Mouse (Mus musculus) spleen, adult 2 months (tissue): ENCODE measurements around the gene Gtpbp4. TPM values are rescaled to one million over a fixed set of nuclear protein-coding genes. Genes with fewer than 3 reads are reported as not detected.
"Not testable (repeated sequence)": the region's sequence is repeated elsewhere in the genome, so short reads cannot be mapped to it uniquely, and the experiment has no call there.

Experiments
- DNase-seq, 2 experiments: peaks; one replicate each; pipeline versions ENCODE4 v3.0.0 to v3.0.0-alpha.2; 2012 to 2021; ENCODE audit warnings: low spot score in 2 of 2, low read depth in 1 of 2
- H3K27ac ChIP-seq: fragments of 200-500 bp; 2 replicates; pipeline ENCODE4 v1.5.1; 2012; ENCODE audit warnings: low read length, inconsistent platforms; ENCODE audit not compliant: insufficient read depth
- H3K27me3 ChIP-seq: fragments of 200-500 bp; 2 replicates; pipeline ENCODE4 v1.6.1; 2012; ENCODE audit warnings: mild to moderate bottlenecking, moderate library complexity, low read length, inconsistent platforms; ENCODE audit not compliant: control insufficient read depth, insufficient read depth
- H3K36me3 ChIP-seq: fragments of 200-500 bp; 2 replicates; pipeline ENCODE4 v1.6.1; 2012; ENCODE audit warnings: mild to moderate bottlenecking, low read length, inconsistent platforms; ENCODE audit not compliant: control insufficient read depth, insufficient read depth
- H3K4me1 ChIP-seq: fragments of 200-500 bp; 2 replicates; pipeline ENCODE4 v1.6.1; 2011; ENCODE audit warnings: inconsistent platforms; ENCODE audit not compliant: control insufficient read depth, insufficient read depth, insufficient read length
- H3K4me3 ChIP-seq: fragments of 200-500 bp; 2 replicates; pipeline ENCODE4 v1.5.1; 2011; ENCODE audit warnings: mild to moderate bottlenecking, inconsistent platforms; ENCODE audit not compliant: insufficient read depth, insufficient read length; ENCODE audit errors: extremely low read depth
- CTCF ChIP-seq: fragments of 200-500 bp; IDR thresholded peaks from 2 replicates; pipeline ENCODE4 v1.5.1; 2011; ENCODE audit warnings: mild to moderate bottlenecking, inconsistent platforms; ENCODE audit not compliant: insufficient read depth, insufficient read length, insufficient replicate concordance; ENCODE audit errors: extremely low read depth
- POLR2A ChIP-seq: fragments of 200-500 bp; IDR thresholded peaks from 2 replicates; pipeline ENCODE4 v1.6.1; 2011; ENCODE audit warnings: low read depth, low read length, inconsistent platforms
- WGBS: fragments of 180-500 bp; shearing (Covaris S2); methylation state at CpG from one replicate; pipeline ENCODE4 v1.1.7; 2018; 5-methylcytosine and 5-hydroxymethylcytosine counted together
- polyA plus RNA-seq: library from polyadenylated mRNA; depleted of rRNA; stranded (reverse); fragments of >200 nt; gene quantifications from 2 replicates; pipeline ENCODE4 v1.2.3, GENCODE M21; 2012

Gtpbp4 gene
- polyA plus RNA-seq, 1 experiment = 6.3 TPM

DNA sequence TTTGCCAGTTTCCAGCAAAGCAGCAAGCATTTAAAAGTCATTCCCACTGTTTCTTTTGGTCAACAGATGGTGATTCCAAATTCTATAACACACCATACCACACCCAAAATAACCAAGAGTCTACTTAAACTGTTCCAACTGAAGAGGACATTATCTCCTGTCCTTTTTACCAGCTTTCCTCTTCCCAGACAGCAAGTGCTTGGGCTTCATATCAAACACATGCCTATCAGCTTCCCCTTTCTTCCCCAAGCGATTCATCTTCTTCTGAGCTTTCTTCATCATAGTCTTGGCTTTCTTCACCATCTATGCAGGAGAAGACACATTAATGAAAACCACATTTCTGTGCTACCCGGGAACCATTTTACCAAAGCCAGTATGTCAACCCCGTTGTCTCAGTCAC is 22.9 kb downstream of the Gtpbp4 start:
- Histone ChIP-seq H3K27me3 (no peaks in the 10 kb centered on the region), H3K36me3 (peaks cover 49% of the 10 kb centered on the region), H3K4me3 (no peak overlapping the region), H3K4me1 (no peaks in the 10 kb centered on the region), H3K27ac (no peak overlapping the region)
- WGBS = 83% methylated on average over 3 of the region's 3 CpGs
- TF ChIP-seq CTCF (no peak), POLR2A (no peak)
- DNase-seq = no peak

DNA sequence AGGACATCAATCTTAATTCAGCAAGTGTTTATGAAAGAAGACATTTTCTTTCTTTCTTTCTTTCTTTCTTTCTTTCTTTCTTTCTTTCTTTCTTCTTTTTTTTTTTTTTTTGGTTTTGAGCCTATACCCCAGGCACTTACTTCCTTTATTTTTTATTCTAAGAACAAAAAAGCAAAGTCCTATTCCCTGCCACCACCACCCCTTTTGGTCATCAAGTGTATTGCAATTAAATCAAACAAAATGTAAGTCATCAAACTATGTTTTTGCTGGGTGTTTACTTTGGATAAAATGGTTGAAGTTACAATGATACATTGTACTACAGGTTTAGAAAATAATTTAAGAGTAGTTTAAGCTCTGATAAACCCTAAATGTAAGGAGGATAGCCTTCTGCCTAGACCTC is 23.5 kb downstream of the Gtpbp4 start:
- no peak for DNase-seq
- Histone ChIP-seq H3K27ac (no peak overlapping the region), H3K27me3 (no peaks in the 10 kb centered on the region), H3K4me3 (no peak overlapping the region), H3K36me3 (peaks cover 45% of the 10 kb centered on the region), H3K4me1 (no peaks in the 10 kb centered on the region)
- TF ChIP-seq CTCF (no peak), POLR2A (no peak)

DNA sequence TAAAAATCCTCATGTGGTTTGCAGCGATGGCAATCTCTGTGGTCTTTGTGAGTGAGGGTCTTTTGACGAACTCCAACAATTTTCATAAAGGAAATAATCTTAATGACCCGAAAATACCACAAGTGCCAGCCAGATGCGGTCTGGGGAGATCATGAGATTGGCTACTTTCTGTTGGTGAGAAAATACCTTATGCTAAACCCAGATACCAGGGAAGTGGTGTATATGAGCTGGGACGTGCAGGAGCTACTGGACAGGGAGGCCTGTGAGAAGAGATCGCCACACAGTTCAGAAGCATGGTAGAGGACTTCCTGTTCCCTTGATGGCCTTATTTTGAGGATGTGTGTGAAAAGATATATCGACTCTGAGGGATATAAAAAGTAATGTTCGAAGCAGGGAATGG is 28.1 kb downstream of the Gtpbp4 start:
- no peak for DNase-seq
- TF ChIP-seq POLR2A (no peak), CTCF (no peak)
- Histone ChIP-seq H3K36me3 (peaks cover 9% of the 10 kb centered on the region), H3K27ac (no peak overlapping the region), H3K4me3 (no peak overlapping the region), H3K27me3 (no peaks in the 10 kb centered on the region), H3K4me1 (no peaks in the 10 kb centered on the region)
- 88% methylated on average over 8 of the region's 8 CpGs for WGBS

DNA sequence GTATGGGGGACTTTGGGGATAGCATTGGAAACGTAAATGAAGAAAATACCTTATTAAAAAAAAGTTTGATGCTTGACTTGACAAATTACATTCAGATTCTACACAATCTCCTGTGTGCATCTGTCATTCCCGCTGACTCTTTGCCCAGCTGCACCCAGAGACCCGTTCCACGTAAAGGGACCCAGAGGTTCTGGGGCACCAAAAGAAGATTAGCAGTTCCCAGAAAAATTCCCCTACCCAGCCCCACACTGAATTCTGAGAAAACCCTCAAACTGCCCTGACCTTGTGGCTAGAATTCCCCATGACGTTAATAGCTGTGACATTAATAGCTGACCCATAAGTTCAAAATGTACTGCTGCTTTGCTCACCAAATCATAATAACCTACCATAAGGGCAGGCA is 30.7 kb downstream of the Gtpbp4 start:
- 77% methylated on average over 5 of the region's 5 CpGs for WGBS
- H3K27ac ChIP-seq = no peak overlapping the region
- H3K36me3 ChIP-seq = peaks cover 2% of the 10 kb centered on the region; the same call in 1 of the 2 replicates
- no peak for DNase-seq
- H3K27me3 ChIP-seq = no peaks in the 10 kb centered on the region
- no peaks in the 10 kb centered on the region for H3K4me1 ChIP-seq
- TF ChIP-seq POLR2A (no peak), CTCF (no peak)
- no peak overlapping the region for H3K4me3 ChIP-seq

DNA sequence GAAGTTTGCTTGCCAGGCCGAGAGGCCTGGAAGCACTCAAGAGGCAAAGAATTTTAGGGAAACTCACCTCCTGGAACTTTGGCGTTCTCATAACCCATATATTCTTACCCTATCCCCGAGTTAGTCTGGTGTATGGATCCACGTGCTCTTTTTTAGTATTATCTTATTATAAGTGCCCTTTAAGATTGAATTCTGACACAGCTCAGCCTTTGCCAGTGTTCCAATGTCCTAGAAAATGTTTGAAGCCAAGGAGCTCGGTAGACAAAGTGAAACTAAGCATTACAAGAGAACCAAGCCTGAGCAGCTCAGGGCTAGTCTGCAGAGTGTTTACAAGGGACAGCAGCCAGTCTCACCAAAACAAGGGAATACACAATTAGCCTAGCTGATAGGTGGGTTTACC is 33.6 kb downstream of the Gtpbp4 start:
- not testable (repeated sequence) for H3K27ac ChIP-seq, H3K4me1 ChIP-seq, H3K4me3 ChIP-seq, DNase-seq, H3K36me3 ChIP-seq, H3K27me3 ChIP-seq
- 62% methylated on average over 5 of the region's 5 CpGs for WGBS

DNA sequence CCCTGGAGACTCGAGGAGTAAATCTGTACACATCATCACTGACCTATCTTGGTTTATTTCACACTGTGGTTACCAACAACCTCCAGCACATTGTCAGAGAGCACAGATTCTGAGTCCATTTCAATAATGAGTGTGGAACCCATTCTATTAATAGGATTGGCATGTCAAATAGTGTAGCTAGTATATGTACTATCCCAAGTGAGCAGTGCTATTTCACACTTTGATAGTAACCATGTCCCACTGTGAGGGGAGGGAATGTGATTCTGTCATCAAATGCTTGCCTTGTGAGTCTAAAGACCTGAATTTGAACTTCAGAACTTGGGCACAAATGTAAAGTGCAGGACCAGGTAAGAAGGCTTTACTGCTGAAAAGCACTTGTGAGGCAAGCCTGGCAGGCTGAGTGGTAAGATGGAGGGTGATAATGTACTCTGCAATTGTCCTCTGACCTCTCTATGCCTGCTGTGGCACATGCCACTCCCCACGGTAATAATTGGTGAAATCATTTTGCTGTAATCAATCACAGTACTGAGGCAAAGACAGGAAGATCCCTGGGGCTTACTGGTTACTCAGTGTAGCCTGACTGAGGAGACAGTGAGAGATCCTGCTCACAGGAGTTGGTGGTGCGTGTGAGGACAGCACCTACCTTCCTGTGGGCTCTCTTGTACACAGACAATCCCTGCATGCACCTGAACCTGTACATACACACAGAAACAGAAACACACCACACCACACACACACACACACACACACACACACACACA is 34.6 kb downstream of the Gtpbp4 start:
- H3K27ac ChIP-seq, H3K36me3 ChIP-seq, H3K27me3 ChIP-seq, DNase-seq, H3K4me1 ChIP-seq, H3K4me3 ChIP-seq: not testable (repeated sequence)
- WGBS = 91% methylated on average over 3 of the region's 3 CpGs

DNA sequence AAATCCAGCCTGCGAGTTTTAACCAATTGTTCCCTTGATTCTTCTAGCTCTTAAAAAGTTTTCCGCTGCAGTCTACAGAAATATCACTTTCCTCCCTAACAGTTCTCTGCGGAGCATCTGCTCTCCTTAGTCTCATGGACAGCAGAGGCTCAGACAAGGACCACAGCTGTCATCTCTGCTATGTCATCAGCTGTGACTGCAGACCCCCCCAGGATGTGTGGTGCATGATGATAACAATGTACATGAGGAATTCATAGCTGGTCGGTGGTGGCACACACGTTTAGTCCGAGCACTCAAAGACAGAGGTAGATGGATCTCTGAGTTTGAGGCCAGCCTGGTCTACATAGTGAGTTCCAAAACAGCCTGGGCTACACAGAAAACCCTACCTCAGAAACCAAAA is 36.3 kb downstream of the Gtpbp4 start:
- H3K36me3 ChIP-seq, H3K27ac ChIP-seq, H3K4me3 ChIP-seq, H3K4me1 ChIP-seq, H3K27me3 ChIP-seq, DNase-seq: not testable (repeated sequence)
- WGBS = 65% methylated on average over 6 of the region's 6 CpGs

DNA sequence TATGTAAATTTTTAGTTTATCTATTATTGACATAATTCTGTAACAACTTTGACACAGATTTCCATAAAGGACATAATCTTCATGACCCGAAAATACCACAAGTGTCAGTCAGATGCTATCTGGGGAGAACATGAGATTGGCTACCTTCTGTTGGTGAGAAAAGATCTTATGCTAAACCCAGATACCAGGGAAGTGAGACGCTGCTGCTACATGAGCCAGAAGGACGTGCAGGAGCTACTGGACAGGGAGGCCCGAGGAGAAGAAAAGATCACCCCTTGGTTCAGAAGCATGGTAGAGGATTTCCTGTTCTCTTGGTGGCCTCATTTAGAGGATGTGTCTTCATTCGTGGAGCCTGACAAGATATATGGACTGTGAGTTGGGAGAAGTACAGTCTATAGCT is 36.8 kb downstream of the Gtpbp4 start:
- not testable (repeated sequence) for H3K36me3 ChIP-seq

DNA sequence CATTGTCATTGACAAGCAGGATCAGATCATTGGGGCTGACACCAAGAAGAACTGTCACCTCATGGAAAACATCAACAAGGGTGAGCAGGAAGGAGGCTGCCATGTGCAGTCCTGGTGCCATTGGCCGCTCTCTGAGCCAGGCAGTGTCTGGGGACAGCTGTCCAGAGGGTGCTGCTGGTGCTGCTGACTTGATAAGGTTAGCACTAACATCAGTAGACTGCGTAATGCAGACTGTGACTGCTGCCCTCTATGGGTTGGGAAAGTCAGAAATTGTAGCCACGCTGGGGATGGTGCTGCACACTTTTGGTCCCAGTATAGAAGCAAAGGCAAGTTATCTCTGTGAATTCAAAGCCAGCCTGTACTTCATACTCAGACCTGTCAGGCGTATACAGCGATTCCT is 39.0 kb downstream of the Gtpbp4 start:
- not testable (repeated sequence) for H3K4me3 ChIP-seq, H3K36me3 ChIP-seq, H3K27me3 ChIP-seq, H3K27ac ChIP-seq, H3K4me1 ChIP-seq, DNase-seq
- no CpG with 5 or more reads among the region's 5 CpGs for WGBS

More for the DNA sequence above, 36.8 kb downstream of the Gtpbp4 start:
- not testable (repeated sequence) for H3K27me3 ChIP-seq, H3K4me3 ChIP-seq, DNase-seq, H3K4me1 ChIP-seq, H3K27ac ChIP-seq
- WGBS = 8% methylated on average over 1 of the region's 5 CpGs

DNA sequence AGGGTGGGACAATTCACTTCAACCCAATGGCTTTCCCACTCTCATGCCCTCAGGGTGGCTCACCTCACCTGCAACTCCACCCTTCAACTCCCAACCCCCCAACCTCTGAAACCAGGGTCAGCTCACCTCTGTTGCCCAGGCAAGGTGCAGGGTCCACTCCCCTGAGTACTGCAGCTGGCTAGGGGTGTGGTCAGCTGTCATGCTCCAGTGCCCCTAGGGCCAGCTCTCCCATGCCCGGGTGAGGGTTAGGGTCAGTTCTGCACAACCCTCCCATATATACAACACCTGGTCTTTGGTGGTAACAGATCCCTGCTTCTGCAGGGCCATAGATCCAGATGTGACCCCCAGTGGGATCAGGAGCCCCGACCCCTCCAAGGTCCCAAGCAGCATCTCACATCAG is 40.8 kb downstream of the Gtpbp4 start:
- WGBS = 81% methylated on average over 2 of the region's 2 CpGs
- not testable (repeated sequence) for H3K4me3 ChIP-seq

DNA sequence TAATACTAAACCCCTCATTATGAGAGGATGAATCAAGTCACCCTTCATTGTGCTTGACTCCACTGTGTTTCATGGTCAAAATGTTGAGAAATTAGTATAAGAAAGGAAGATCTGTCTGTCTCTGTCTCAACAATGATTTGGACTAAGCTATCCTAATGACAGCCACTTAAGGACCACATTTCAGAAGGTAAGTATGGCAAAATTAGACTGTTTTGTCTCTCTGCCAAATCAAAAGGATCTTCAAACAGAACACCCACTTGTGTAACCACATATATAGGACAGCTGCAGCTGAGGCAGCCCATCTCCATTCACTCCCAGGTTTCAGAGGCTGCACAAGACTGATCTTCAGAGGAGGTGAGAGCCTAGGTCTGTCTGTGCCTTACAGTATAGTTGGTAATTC is 43.3 kb downstream of the Gtpbp4 start, which contains the start of gene Idi2:
Gene Idi2 (plus strand): TSS at position 301 of the 400 bp plus-strand sequence.
- H3K27ac ChIP-seq, H3K4me3 ChIP-seq, H3K36me3 ChIP-seq, H3K27me3 ChIP-seq, DNase-seq, H3K4me1 ChIP-seq: not testable (repeated sequence)

More for the DNA sequence above, 40.8 kb downstream of the Gtpbp4 start:
- not testable (repeated sequence) for H3K4me1 ChIP-seq, H3K27me3 ChIP-seq, H3K27ac ChIP-seq, DNase-seq, H3K36me3 ChIP-seq
